Mouse (Mus musculus) monocyte, adult 5-6 weeks (primary cell): ENCODE measurements around the gene Snai1. TPM values are rescaled to one million over a fixed set of nuclear protein-coding genes. Genes with fewer than 3 reads are reported as not detected.

Experiments used
- ATAC-seq: fragments of 153-309, 156-312 bp; replicated peaks from 2 replicates; pipeline ENCODE4 v1.8.0; 2017; ENCODE audit warnings: mild to moderate bottlenecking; ENCODE audit not compliant: low TSS enrichment, insufficient number of reproducible peaks, severe bottlenecking, poor library complexity, low FRiP score
- total RNA-seq: library from RNA; stranded (forward); fragments of 200-1000, 200-491, 200-594 nt; gene quantifications from 3 replicates; pipeline ENCODE4 v1.2.3, GENCODE M21; 2017

Gene Snai1
- total RNA-seq, 1 experiment from 2014 or later = not detected

DNA sequence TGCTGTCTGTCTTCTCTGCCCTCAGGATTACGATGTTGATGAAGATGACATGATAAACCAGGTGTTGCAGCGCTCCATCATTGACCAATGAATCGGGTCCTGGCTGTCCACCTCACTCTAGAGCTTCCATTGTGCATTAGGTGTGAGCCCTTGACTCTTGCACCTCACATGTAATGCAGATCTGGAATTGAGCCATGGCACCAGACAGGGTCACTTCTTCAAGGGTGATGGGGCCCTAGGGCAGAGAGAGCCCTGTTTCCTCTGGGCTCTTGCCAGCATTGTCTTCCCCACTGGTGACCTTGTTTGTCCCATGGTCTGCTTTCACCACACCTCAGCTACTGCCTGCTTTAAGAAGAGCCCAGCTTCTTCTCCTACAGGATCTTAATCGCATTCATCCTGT, 23.4 kb upstream of the Snai1 start:
- no peak for ATAC-seq

GRCm38 (mm10) chr2:167515688-167516087, 22.3 kb upstream of the Snai1 start:
- no peak for ATAC-seq

- ATAC-seq = no peak
Observed at GRCm38 (mm10) chr2:167519606-167520252, 18.3 kb upstream of the Snai1 start.

GRCm38 (mm10) chr2:167528278-167528677, 9.7 kb upstream of the Snai1 start:
- no peak for ATAC-seq

GRCm38 (mm10) chr2:167529935-167530513, 8.0 kb upstream of the Snai1 start:
- ATAC-seq = no peak

- ATAC-seq = no peak
Observed at GRCm38 (mm10) chr2:167530536-167530935, 7.5 kb upstream of the Snai1 start.

DNA sequence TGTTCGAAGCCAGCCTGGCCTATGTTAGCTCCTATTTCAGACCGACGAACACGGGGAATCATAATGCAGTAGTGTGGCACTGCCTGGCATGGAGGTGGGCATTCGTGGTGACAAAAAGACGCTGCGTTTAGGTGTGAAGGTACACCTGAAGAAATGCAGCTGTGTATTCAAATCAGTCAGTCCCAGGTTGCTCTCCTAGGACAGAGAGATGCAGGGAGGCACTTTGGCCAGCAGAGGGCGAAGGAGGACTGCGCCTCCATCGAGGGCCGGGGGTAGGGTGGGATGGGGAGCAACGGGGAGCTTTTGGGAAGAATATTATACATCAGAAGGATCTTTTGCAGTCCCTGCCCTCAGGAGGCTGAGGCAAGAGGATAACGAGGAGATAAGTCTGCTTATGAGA, 5.9 kb upstream of the Snai1 start:
- ATAC-seq = peak; percentile 60; the same call in 1 of the 2 replicates

- no peak for ATAC-seq
Observed at GRCm38 (mm10) chr2:167533880-167534279, 4.1 kb upstream of the Snai1 start.

DNA sequence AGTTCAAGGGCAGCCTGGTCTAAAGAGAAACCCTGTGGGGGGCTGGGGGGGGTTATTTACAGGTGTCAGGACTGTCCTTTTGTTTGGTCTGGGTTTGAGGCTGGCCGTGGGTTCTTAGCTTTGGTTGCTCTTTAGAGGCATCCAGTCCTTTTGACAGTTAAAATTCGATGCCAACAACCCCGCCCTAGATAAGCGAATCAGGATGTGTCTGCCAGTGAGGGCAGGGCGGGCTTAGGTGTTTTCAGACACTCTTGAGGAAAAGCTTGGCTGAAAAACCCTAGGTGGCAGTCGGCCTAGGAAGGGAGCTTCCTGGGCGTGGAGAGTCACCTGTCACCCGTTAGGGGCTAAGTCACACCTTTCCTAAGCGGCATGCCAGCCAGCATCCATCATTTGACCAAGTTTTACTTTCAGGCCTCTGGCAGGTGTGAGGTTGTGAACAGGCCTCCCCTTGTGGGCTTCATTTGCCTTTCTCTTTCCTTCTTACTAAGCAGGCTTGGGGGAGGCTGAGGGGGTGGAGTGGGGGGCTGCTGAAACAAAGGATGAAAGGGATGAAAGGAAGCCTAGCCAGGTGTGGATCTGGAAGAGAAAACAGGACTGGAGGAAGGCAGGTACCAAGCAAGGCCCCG, 1.6 kb upstream of the Snai1 start:
- ATAC-seq = no peak

- no peak for ATAC-seq
Observed at GRCm38 (mm10) chr2:167538671-167539306, 794 bp downstream of the Snai1 start.

DNA sequence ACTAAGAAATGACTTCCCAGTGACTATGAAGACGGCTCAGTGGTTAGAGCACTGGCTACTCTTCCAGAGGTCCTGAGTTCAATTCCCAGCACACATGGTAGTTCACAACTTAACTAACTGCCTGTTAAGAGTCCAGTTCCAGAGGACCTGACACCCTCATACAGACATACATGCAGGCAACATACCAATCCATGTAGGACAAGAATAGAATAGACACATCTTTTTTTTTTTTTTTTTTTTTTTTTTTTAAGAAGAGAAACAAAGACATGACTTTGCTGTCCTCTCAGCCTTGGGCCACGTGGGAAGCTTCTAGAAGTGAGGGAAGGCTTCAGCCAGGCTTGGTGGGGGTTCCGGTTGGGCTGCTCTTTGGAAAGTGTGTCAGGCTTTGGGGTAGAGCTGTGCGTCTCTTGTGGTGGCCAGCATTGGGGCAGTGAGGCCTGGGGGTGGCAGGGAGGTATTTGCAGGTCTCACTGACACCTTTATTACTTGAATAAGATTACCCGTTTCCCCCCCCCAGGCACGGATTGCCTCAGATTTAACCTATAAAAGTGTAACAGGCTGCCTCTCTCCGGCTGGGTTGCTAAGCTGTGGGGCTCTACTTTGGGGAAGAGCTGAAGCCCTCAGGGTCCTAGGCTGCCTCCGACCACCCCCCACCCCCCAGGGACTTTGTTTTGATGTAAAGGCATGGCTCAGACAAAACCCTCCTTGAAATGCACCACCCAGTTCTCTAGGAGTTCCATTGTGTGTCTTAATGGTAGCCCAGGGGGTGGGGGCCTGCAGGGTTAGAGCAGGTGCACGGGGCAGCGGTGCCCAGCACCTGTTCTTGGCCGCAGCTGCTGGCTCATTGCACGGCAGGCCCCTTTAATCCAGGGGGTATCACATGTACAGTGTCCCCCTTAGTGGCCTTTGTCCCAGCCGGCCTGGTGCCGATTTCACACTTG, 1.8 kb downstream of the Snai1 start:
- no peak for ATAC-seq

- no peak for ATAC-seq
Observed at GRCm38 (mm10) chr2:167540477-167541110, 2.6 kb downstream of the Snai1 start.

DNA sequence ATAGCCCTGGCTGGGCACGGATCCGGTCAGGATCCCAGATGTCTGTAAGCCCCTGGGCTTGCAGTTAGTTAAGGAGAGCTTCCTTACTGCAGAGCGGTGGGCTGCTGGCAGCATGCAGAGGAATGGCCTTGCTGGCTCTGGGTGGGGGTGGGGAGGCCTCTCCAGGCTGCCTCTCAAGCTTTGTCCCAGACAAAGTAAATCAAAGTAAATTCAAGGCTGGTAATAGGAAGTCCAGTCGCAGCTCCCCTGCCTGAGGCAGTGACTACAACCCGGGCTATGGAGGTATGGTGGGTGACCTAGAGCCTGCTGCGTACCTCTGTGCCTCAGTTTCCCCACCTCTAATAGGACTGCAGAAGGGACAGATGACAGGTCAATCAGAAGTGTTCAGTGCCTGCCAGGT, 3.3 kb downstream of the Snai1 start:
- no peak for ATAC-seq

DNA sequence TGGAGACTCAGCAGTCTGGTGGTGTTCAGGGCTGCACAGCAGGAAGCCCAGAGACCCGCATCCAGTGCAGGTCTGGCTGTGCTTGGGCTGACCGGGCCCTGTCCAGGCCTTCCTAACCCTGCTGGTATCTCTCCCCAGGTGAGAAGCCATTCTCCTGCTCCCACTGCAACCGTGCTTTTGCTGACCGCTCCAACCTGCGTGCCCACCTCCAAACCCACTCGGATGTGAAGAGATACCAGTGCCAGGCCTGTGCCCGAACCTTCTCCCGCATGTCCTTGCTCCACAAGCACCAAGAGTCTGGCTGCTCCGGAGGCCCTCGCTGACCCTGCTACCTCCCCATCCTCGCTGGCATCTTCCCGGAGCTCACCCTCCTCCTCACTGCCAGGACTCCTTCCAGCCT, 3.8 kb downstream of the Snai1 start:
- ATAC-seq = no peak

- ATAC-seq = no peak
Observed at GRCm38 (mm10) chr2:167542361-167542760, 4.4 kb downstream of the Snai1 start.

GRCm38 (mm10) chr2:167543121-167544003, 5.4 kb downstream of the Snai1 start:
- ATAC-seq = no peak

DNA sequence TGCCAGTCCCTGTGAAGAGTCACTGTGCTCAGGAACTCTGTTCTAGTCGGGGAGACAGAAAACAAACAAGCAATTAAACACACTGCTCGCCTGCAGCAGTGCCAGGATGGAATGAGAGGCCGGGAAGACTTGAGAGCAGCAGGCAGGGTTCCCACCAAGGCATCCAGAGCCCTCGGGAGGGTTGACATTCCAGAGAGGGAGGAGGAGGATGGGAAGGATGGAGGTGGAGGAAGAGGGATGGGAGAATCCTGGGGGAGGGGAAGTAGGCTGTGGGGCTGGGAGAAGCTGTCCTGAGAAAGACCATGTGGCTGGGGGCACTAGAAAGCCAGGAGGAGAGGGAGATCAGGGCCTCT, 6.0 kb downstream of the Snai1 start:
- no peak for ATAC-seq

DNA sequence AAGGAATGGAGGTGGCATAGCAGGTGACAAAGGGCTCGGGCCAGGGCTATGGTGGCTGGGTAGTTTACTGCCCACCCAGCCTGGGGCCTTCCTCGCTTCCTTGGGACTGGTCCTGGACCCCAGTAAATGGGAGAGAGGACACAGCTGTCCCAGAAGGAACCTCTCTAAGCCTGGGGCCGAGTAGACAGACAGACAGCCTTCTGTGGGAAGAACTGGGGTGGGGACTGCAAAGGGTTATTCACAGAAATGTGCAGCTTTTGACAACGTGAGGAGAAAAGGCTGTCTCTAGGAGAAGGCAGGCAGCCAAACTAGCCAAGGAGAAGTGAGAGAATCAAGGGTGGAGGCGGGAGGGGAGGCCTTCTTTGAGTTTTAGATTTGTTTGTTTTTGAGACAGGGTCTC, 6.5 kb downstream of the Snai1 start:
- ATAC-seq = no peak
